Comparison of ENCODE assay signal across 13 mouse cellular contexts in genomic region chr4:130549189-130549588, GRCm38 (mm10). TPM values are rescaled to one million over a fixed set of nuclear protein-coding genes. Genes with fewer than 3 reads are reported as not detected.
DNase-seq lines count a peak whose midpoint lies in the region; ATAC-seq lines count a peak whose summit lies in the region.
"Had no signal": no experiment of that assay in that cellular context is flagged by ENCODE, and none has a peak within 500 bp of the region (broad histone marks: within the 10 kb centered on the region; RNA-seq: fewer than 3 reads in every experiment).

No protein-coding gene starts in this region.

- DNase-seq in midbrain, embryonic 10.5 days (ENCODE audit: low spot score), result no peak
- DNase-seq in midbrain, embryonic 11.5 days (ENCODE audit: low spot score, missing footprints), result no peak
- no peak for DNase-seq in left cerebral cortex, postnatal 14 days (ENCODE audit: low spot score in 2 of 2)
- DNase-seq: cerebellum, adult 18-20 months had no signal

- no peak overlapping the region for H3K9ac ChIP-seq in forebrain, embryonic 12.5 days
- no peak overlapping the region for H3K9ac ChIP-seq in forebrain, embryonic 16.5 days (replicated peaks; ENCODE audit: low read depth, low read length)
- no peak overlapping the region for H3K9ac ChIP-seq in midbrain, embryonic 11.5 days (ENCODE audit: low read length)
- H3K9ac ChIP-seq in forebrain, embryonic 15.5 days (replicated peaks), result no peak overlapping the region
- H3K9ac ChIP-seq: heart, embryonic 13.5 days; kidney, embryonic 15.5 days; limb, embryonic 13.5 days had no signal

- intact Hi-C loops in left cerebral cortex, postnatal 14 days (cut with DNase I), result no loop called here

- no peaks in the 10 kb centered on the region for H3K27me3 ChIP-seq in forebrain, embryonic 12.5 days
- H3K27me3 ChIP-seq in forebrain, embryonic 16.5 days (replicated peaks; ENCODE audit: control insufficient read depth, insufficient read depth, low read length), result no peaks in the 10 kb centered on the region
- H3K27me3 ChIP-seq in midbrain, embryonic 10.5 days (ENCODE audit: low read depth, poor library complexity, severe bottlenecking), result no peaks in the 10 kb centered on the region
- no peaks in the 10 kb centered on the region for H3K27me3 ChIP-seq in midbrain, embryonic 11.5 days (ENCODE audit: control insufficient read depth, insufficient read depth, low read length)
- no peaks in the 10 kb centered on the region for H3K27me3 ChIP-seq in forebrain, embryonic 15.5 days
- H3K27me3 ChIP-seq: kidney, embryonic 15.5 days; limb, embryonic 13.5 days had no signal

- H3K36me3 ChIP-seq in forebrain, embryonic 12.5 days (replicated peaks), result no peaks in the 10 kb centered on the region
- H3K36me3 ChIP-seq in forebrain, embryonic 16.5 days (ENCODE audit: control insufficient read depth, insufficient read depth), result no peaks in the 10 kb centered on the region
- H3K36me3 ChIP-seq in midbrain, embryonic 10.5 days, result peaks cover 9% of the 10 kb centered on the region
- no peaks in the 10 kb centered on the region for H3K36me3 ChIP-seq in midbrain, embryonic 11.5 days (ENCODE audit: control insufficient read depth, insufficient read depth, low read length)
- no peaks in the 10 kb centered on the region for H3K36me3 ChIP-seq in forebrain, embryonic 15.5 days
- H3K36me3 ChIP-seq: heart, embryonic 13.5 days; kidney, embryonic 15.5 days; limb, embryonic 13.5 days had no signal

- no peak for ATAC-seq in forebrain, embryonic 12.5 days (ENCODE audit: low FRiP score)
- no peak for ATAC-seq in forebrain, embryonic 16.5 days
- ATAC-seq in midbrain, embryonic 11.5 days (ENCODE audit: low FRiP score), result no peak
- ATAC-seq in forebrain, embryonic 15.5 days (replicated peaks), result no peak
- peak; percentile 43 for ATAC-seq in neutrophil, adult 5-6 weeks (ENCODE audit: extremely low read depth, insufficient number of reproducible peaks, low FRiP score, poor library complexity, severe bottlenecking)
- no peak for ATAC-seq in cerebellum, adult (ENCODE audit: insufficient number of reproducible peaks, low FRiP score, low TSS enrichment)
- ATAC-seq: activated CD4-positive, CD25-positive, alpha-beta regulatory T cell, adult 4 months had no signal

- 80% methylated on average over 8 of the region's 8 CpGs for WGBS in forebrain, embryonic 12.5 days
- WGBS in forebrain, embryonic 16.5 days, result 87% methylated on average over 8 of the region's 8 CpGs
- WGBS in midbrain, embryonic 10.5 days, result 84% methylated on average over 8 of the region's 8 CpGs
- 77% methylated on average over 8 of the region's 8 CpGs for WGBS in midbrain, embryonic 11.5 days
- WGBS in forebrain, embryonic 15.5 days, result 86% methylated on average over 8 of the region's 8 CpGs

- no peak overlapping the region for H3K4me3 ChIP-seq in forebrain, embryonic 12.5 days (replicated peaks)
- H3K4me3 ChIP-seq in forebrain, embryonic 16.5 days (replicated peaks; ENCODE audit: low read length), result no peak overlapping the region
- no peak overlapping the region for H3K4me3 ChIP-seq in midbrain, embryonic 10.5 days
- no peak overlapping the region for H3K4me3 ChIP-seq in midbrain, embryonic 11.5 days (ENCODE audit: low read depth, low read length)
- H3K4me3 ChIP-seq in forebrain, embryonic 15.5 days, result no peak overlapping the region
- H3K4me3 ChIP-seq: heart, embryonic 13.5 days; kidney, embryonic 15.5 days; limb, embryonic 13.5 days had no signal

- H3K9me3 ChIP-seq in forebrain, embryonic 12.5 days, result peaks cover 4% of the 10 kb centered on the region; the same call in 1 of the 2 replicates
- H3K9me3 ChIP-seq in forebrain, embryonic 16.5 days (ENCODE audit: control insufficient read depth, low read length), result no peaks in the 10 kb centered on the region
- H3K9me3 ChIP-seq in midbrain, embryonic 10.5 days (replicated peaks), result no peaks in the 10 kb centered on the region
- no peaks in the 10 kb centered on the region for H3K9me3 ChIP-seq in midbrain, embryonic 11.5 days (ENCODE audit: control insufficient read depth, low read length)
- H3K9me3 ChIP-seq in forebrain, embryonic 15.5 days, result no peaks in the 10 kb centered on the region
- H3K9me3 ChIP-seq: heart, embryonic 13.5 days; kidney, embryonic 15.5 days; limb, embryonic 13.5 days had no signal

- peaks cover 90% of the 10 kb centered on the region for H3K4me1 ChIP-seq in forebrain, embryonic 12.5 days
- peaks cover 64% of the 10 kb centered on the region for H3K4me1 ChIP-seq in forebrain, embryonic 16.5 days (replicated peaks; ENCODE audit: control insufficient read depth, insufficient read depth, low read length)
- H3K4me1 ChIP-seq in midbrain, embryonic 10.5 days, result peaks cover 96% of the 10 kb centered on the region
- peaks cover 58% of the 10 kb centered on the region for H3K4me1 ChIP-seq in midbrain, embryonic 11.5 days (ENCODE audit: control insufficient read depth, insufficient read depth, low read length)
- peaks cover 66% of the 10 kb centered on the region for H3K4me1 ChIP-seq in forebrain, embryonic 15.5 days

- H3K4me2 ChIP-seq in forebrain, embryonic 12.5 days, result no peak overlapping the region
- H3K4me2 ChIP-seq in forebrain, embryonic 16.5 days (ENCODE audit: low read length), result no peak overlapping the region
- H3K4me2 ChIP-seq in midbrain, embryonic 11.5 days, result no peak overlapping the region
- H3K4me2 ChIP-seq in forebrain, embryonic 15.5 days (replicated peaks), result no peak overlapping the region
- H3K4me2 ChIP-seq: heart, embryonic 13.5 days; kidney, embryonic 15.5 days; limb, embryonic 13.5 days had no signal

- H3K27ac ChIP-seq in forebrain, embryonic 12.5 days, result peak overlapping the region; percentile 68
- no peak overlapping the region for H3K27ac ChIP-seq in forebrain, embryonic 16.5 days (ENCODE audit: low read length)
- peak overlapping the region; percentile 87; the same call in 1 of the 2 replicates for H3K27ac ChIP-seq in midbrain, embryonic 10.5 days (replicated peaks)
- H3K27ac ChIP-seq in midbrain, embryonic 11.5 days (ENCODE audit: low read depth, low read length), result no peak overlapping the region
- 0 out of 2 replicates have a peak overlapping the region, but pooled peaks have one; percentile 8 for H3K27ac ChIP-seq in forebrain, embryonic 15.5 days (replicated peaks)
- H3K27ac ChIP-seq: heart, embryonic 13.5 days; kidney, embryonic 15.5 days; limb, embryonic 13.5 days had no signal

RNA-seq across cellular contexts. Expression of gene Nkain1, which starts 24.8 kb away (rescaled TPM):
- polyA plus RNA-seq in forebrain, embryonic 12.5 days (2016; fragmentation: Nextera tagmentation; extraction: Ambion mirVana), result 7.0 and 11.0 TPM in 2 replicates
- 7.1 and 8.1 TPM in 2 replicates for polyA plus RNA-seq in forebrain, embryonic 16.5 days (2015; fragmentation: Nextera tagmentation; extraction: Ambion mirVana)
- 5.1 and 5.9 TPM in 2 replicates for polyA plus RNA-seq in midbrain, embryonic 10.5 days (2016; fragmentation: Nextera tagmentation; extraction: Ambion mirVana)
- 18.7 and 21.4 TPM in 2 replicates for polyA plus RNA-seq in midbrain, embryonic 11.5 days (2014; fragmentation: Nextera tagmentation; extraction: Ambion mirVana)
- polyA plus RNA-seq in forebrain, embryonic 15.5 days (2015; fragmentation: Nextera tagmentation; extraction: Ambion mirVana), result 9.3 TPM in 2 replicates
- not detected in 2 replicates for total RNA-seq in neutrophil, adult 5-6 weeks (2017)
- 10 to 100 TPM; 32.9 to 38.5 TPM for total RNA-seq in left cerebral cortex, postnatal 14 days (2021)
- polyA plus RNA-seq: activated CD4-positive, CD25-positive, alpha-beta regulatory T cell, adult 4 months had no signal

Comparison
In these comparisons a context has a peak if more than half of its experiments do, and no peak if none do; other contexts are left out.
1. H3K27ac ChIP-seq: peak in forebrain, embryonic 12.5 days (single experiment), midbrain, embryonic 10.5 days (single experiment) and forebrain, embryonic 15.5 days (single experiment); none in forebrain, embryonic 16.5 days (single experiment) and midbrain, embryonic 11.5 days (single experiment).